Mouse (Mus musculus): ENCODE measurements around the gene Lurap1l.

Gene Lurap1l

DNA sequence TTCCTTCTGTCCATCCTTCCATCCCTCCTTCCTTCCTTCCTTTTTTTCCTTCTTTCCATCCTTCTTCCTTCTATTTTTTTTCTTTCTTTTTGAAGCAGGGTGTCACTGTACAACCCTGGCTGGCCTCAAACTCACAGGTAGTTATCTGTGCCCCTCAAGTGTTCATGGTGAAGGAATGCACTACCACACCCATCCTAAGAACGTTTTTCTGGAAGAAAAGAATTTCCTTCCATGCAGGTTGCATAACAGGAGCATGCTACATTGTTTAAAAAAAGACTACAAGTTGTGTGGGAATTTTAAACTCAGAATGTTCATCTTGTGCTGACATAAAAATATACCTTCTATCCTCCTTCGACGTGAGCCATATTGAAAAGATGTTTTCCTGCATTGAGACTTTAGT is 7.4 kb downstream of the Lurap1l start:
- no peak for DNase-seq (ENCODE audit: low spot score)

DNA sequence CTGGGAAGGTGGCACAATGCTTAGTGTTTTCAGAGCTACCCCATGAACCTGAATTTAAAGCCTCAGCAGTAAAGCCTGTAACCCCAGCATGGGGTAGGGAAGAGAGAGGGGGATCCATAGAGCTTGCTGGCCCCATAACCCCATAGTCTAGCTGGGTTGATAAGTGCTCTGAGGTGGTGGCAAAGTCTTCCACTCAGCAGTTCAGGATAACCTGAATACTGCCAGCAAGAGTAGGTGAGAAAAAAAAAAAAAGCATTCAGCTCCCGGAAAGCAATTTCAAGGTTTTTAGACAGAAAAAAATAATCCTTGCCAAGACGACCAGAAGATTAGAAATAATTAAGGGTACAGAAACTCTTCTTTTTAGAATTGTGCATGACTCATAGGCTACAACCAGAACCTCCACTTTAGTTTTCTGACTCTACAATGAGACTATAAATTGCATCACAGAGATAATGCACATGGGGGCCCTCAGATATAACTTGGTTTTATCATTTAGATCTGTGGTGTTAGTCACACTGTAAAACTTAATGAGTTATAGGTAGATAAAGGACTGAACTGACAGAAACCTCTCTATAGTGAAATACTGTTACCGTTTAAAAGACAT is 8.2 kb downstream of the Lurap1l start:
- no peak for DNase-seq (ENCODE audit: low spot score)

DNA sequence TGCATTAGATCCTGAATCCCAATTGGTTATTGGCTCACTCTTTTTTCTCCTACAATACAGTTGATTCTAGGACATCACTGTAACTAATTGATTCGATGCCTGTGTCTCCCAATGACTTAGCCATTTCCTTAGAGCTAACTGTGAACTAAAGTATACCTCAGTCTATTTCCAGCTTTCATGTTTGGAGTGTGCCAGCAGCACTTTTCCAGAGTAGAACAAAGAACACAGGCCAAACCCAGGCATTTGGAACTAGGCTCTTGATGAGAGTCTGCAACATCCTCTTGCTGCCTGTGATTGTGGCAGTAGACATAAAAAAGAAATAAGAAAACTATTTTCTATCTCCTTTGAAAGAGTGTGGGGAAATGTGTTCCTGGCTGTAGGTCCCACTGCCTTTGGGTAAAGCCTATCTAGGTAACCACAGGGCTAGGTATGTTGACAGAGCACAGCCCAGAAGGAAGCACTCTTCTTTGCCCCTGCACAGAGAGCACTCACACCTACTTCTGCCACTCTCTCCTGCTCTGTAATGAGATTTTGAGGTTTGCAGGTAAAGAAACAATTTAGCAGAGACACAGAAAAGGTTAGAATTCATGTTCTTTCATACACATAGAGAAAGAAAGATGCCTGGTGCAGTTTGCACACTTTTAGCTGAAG is 8.9 kb downstream of the Lurap1l start:
- no peak for DNase-seq (ENCODE audit: low spot score)

DNA sequence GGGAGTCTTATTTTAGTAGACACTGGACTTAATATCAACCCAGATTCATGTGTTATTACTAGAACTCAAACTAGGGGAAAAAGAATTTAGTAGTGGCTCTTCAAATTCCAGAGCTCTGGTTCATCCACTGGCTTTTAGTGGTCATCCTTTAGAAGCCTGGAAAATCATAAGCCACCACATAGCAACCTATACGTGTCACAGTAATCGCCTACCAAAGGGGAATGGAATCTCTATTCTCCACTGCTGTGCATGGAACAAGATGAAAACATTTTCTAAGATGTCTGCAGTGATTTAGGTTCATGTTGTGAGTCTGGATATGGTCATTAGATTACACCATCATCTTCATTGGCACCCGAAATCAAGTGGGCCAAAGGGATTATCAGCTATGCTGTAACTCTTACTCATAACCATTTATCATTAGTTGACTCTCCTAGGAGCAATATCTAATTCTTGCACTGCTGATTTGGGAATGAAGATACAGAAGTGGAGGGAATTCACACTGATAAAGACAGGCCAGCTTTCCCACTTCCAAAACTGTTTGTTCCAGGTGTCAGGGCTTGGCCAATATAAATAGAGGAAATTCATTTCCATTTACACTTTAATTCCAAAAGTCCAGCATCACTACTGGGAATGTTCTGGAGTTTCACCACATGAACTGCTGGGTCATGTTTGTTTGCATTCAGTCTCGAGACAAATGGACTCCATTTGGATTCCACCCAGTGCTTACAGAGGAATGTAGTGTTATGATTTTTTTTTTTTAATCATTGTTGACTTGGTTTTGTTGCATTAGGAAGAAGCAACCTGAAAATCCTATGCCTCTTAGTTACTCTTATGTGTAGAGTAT is 11.4 kb downstream of the Lurap1l start:
- DNase-seq (ENCODE audit: low spot score), result peak; percentile 35

DNA sequence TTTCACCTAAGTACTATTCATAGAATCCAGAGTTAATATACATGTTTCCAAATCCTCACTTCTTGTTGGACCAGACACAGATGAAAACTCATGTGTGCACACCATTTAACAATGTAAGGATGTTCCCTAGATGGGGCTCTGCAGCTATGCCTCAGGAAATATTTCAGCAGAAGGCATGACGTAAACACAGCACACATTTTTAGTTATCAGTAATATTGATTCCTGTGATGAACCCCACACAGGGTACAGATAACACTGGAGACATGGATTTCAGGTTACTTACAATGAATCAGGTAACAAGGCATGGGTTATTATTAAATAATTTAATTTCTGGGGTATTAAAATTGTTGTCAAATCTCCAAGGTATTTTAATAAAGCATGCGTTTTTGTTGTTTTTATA is 12.2 kb downstream of the Lurap1l start:
- DNase-seq (ENCODE audit: low spot score), result no peak

DNA sequence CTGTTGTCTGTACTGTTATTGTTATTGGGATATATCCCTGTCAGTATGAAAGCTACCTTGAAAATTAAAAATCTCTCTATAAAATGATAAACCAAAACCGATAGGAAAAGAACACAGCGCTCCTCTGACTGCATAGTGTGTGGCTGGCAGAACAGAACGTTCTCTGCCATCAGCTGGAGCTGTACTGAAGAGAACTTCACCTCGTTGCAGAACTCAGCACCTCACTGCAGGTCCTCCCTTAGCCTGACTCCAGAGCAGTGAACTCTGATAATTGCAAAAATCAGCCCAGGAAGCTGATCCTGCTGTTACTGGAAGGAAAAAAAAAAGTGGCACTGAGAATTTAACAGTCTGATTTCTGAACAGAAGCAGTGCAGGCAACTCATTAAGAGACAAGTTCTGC is 14.4 kb downstream of the Lurap1l start:
- DNase-seq (ENCODE audit: low spot score), result no peak

DNA sequence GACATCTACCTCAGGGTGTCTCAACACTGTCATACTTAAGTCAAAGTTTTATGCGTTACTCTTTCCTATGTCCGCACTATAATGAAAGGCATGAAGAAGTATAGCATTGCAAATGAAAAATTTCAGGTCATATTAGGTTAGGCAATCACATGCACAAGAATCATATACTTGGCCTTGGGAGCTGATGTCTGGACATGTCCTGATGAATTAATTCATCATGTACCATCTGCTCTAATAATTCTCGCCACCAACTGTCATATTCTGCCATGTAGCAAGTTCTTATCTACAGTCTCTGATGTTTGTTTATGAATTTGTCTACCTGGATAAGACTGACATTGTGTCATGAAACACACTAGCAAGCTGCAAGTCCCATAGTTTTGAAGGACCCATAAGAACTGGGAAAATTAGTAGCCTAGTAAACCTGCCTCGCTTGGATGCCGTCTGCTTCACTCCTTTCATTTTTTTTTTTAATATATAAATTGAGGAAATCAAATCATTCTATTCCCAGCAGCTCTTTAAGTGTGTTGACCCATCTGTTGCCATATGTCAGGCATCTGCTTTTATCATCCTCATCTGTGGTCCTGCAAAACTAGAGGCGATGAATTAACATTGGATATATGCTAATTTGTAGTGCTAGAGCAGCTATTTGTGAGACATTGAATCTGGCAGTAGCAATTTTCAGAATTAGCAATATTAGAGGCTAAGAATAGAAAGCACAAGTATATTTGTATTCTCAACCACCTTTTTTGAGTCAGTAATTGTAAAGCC is 15.5 kb downstream of the Lurap1l start:
- DNase-seq (ENCODE audit: low spot score), result no peak

DNA sequence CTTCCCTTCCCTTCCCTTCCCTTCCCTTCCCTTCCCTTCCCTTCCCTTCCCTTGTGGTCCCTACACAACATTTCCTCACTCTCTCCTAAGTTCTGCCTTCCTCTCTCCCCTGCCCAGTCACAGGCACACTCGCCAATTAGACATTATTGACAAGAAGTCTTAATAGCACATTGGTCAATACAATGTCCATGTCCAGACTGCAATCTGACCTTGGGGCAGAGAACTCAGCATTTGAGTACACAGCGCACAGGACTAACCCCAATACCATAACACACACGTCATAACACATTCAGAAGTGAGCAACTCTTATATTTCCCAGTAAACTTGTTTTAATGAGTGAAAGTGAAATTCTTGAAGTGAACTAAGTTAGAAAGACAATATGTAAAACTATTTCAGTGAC is 24.3 kb downstream of the Lurap1l start:
- no peak for DNase-seq (ENCODE audit: low spot score)

DNA sequence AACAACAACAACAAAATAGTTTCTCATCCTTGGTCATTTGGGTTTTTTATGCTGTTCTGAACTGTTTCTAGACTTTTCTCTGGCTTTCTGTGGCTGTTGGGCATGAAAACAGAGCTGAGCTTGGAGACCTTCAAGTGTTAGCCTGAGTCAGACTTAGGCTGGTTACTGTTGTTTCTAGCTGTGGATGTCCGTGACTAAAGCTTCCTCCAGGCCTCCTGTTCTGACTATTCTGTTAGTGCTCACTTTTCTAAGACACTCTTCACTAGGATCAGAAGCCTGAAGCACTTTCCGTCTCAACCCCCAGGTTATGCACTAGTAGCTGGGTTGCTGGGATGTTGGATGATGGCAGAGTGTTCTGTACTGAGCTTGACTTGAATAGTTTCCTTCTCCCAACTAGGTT is 28.7 kb downstream of the Lurap1l start:
- DNase-seq (ENCODE audit: low spot score), result no peak

DNA sequence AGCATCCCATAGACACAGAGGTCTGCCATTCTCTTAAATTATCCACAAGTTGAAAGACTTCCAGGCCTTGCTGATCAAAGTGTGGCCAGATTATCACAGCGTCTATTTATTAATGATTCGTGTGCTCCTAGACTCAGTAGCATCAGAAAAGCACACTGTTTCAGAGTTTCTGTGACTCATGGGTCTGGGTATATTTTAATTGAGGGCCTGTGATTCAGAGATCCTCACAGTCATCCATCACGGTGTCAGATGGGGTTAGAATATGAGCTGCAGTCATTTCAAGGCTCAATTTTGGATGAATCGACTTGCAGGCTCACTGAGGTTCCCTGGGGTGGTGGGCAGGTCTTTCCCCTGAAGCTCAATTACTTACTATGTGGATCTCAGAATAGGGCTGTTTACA is 30.5 kb downstream of the Lurap1l start:
- no peak for DNase-seq (ENCODE audit: low spot score)

DNA sequence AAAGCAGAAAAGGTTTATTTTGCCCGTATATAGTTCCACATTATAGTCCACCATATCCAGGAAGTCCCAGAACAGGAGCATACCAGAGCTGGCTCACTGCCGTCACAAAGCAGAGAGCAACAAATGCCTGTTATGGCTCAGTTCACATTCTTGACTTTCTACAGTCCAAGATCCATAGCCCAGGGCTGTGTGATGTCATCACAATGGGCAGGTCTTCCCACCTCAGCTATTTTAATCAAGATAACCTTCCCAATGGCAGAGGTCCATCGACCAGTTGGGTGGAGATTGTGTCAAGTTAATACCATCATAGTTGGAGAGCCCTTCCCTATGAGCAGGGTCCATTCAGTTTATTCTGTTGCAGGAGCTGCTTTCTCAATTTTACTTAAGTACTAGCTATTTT is 31.5 kb downstream of the Lurap1l start:
- DNase-seq (ENCODE audit: low spot score), result no peak

DNA sequence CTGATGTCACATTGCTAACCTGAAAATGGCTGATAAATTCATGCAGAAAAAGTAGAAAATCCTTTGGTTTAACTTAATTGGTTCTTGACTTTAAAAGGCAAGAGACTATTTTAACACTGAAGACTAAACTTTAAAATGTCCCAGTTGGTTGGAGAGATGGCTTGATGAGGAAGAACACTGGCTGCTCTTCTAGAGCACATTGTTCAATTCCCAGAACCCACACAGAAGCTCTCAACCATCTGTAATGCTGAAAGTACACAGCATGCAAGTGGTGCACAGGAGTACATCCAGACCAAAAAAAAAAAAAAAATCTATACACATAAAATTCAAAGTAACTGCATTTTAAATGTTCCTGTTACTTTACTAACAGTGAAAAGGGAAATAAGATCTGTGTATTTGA is 34.2 kb downstream of the Lurap1l start:
- no peak for DNase-seq (ENCODE audit: low spot score)

DNA sequence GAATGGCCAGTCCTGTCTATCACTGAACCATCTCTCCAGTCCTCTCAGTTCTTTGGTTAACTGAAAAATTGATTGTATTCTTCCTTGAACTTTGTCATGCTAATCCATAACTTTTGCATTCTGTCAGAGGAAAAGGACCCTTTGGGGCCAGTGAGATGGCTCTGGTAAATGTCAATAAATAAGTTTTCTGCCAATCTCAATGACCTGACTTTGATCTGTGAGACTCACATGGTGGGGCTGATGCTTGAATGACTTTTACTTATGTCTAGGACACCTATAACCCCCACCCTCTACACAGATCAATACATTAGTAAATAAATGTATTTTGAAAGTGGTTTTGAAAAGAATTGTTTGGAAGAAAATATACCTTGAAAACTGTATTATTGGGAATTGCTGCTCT is 38.7 kb downstream of the Lurap1l start:
- DNase-seq (ENCODE audit: low spot score), result no peak

DNA sequence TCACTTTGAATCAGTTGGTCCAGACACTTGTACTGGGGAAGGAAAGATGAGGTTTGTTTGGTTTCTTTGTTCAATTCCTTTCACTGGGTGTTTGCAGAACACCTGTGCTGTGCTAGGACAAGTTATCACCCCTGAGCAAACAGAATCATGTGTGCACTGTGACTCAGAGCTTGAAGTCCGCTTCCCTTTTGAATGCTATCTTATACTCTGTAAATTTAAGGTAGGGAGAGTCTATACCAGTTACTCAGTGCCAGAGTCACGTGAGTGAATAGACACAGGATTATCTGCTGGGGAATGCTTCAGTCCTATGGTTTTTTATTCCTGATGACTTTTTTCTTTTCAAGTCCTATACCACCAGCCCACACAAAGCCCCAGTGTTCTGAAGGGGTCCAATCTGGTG is 39.3 kb downstream of the Lurap1l start:
- DNase-seq (ENCODE audit: low spot score), result no peak

DNA sequence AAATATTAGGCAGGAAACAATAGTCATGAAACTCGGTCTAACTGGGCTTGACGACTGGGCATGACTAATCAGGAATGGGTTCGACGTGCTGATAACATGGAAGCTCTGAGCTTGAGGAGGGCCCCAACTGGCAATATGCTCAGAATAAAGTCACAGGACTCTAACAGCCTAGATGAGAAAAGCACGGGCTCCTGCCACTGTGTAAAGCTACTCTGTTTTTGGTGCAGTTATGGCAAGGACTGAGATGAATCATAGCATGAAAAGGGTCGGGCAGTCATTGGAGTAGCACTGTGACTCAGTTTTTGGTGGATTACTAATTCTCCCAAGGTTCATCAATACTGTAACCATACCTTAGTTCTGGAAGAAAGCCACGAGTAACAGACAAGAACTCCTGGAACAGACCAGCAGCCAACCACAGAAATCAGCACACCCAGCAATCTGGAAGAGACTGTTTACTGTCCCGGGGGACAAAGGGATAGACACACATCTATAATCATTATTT is 39.9 kb downstream of the Lurap1l start:
- DNase-seq (ENCODE audit: low spot score), result peak; percentile 23

DNA sequence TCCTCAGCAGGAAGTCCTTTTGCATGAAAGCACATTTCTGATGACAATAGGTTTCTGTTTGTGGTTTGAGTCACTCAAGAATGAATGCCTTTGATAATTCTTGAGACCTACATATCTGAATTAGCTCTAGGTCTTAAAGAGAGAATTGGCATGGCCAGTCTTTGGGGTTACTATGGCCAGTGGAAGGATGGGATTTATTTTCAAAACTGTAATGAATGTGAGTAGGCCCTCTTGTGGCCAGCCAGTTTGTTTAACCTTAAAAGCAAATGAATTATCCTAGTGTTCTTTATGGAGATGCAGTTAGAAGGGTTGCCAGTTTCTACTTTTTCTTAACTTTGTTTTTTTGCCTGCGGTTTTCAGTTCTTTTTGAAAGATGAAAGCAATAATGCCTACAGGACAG is 42.2 kb downstream of the Lurap1l start:
- peak; percentile 34 for DNase-seq (ENCODE audit: low spot score)

DNA sequence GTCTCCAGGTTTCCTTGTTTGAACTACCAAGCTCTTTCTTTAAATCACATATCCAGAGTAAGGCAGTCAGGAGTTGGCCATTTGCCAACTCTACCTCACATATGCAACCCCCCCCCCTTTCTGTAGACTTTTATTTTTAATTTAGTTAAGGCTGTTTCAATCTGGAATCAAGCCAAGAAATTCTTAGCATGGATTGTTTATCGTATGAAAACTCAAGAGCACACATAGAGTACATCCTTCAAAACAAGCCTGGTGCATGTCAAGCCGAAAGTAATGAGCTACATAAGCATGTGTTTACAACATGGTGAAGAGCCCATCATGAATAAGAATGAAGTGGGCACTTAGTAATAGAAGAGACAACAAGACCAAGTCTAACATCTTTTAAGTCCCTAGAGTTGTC is 45.5 kb downstream of the Lurap1l start:
- DNase-seq (ENCODE audit: low spot score), result no peak

DNA sequence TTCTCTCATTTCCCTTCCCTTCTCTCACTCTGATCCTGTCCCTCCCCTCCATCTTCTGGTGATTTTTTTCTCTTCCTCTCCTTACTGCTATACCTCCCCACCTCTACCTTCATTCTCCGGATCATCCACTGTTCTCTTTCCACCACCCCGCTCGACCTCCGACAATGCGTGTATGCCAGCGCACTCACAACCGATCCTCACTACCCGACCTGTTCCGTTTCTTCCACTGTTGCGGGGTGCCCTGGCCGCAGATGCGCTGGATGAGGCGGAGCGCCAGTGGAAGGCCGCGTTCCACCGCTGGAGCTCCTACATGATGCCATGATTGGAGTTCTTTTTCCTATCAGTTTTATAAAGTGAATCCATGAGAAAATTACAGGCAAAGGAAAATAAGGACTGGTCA is 57.1 kb downstream of the Lurap1l start:
- no peak for DNase-seq (ENCODE audit: low spot score)

DNA sequence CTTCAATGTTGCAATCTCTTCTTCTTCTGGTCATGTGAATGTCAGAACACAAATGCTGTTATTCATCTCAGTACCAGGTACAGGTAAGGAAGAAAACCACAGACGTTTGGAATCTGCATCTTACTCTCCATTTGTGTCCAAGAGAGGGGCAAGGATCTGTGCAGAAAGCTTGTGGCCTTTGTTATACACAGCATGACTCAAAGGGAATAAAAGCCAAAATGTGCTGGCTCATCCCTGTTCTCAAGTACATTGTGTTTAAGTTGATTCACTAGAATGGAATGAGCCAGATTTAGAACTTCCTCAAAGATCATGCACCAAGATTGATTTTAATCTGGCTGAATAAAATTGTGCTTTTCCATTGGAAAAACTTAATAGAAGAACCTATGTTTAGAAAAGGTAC is 61.4 kb downstream of the Lurap1l start:
- DNase-seq (ENCODE audit: low spot score), result peak; percentile 35

DNA sequence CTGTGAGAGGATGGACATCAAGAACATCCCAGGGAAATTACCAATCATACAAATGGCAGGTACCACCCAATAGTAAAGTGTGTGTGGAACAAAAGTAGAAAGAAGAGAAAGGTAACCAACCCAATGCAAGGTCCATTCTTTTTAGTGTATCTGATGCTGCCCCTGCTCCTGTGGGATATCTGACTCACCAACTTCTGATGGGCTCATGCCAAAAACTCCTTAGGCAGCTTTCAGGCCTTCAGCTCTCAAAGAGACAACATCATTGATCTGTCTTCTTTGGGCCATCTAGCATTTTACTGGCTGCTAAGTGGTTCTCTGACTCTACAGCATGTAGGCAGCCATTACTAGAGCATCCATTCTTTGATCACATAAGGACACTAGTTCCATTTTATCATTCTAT is 63.5 kb downstream of the Lurap1l start:
- no peak for DNase-seq (ENCODE audit: low spot score)

DNA sequence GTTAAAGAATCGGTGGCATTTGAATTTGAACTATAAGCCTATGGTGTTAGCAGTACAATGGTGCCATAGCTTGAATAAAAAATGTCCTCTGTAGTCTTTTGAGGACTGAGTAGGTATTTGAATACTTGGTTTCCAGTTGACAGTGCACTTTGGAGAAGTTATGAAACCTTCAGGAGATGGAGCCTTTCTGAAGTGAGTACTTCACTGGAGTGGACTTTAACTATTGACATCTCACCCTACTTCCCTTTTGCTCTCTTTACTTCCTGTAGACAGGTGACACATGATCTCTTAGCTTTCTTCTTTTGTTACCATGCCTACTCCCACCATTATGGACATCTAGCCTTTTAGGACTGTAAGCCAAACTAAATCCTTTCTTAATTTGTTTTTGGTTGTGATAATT is 80.4 kb downstream of the Lurap1l start:
- no peak for DNase-seq (ENCODE audit: low spot score)

DNA sequence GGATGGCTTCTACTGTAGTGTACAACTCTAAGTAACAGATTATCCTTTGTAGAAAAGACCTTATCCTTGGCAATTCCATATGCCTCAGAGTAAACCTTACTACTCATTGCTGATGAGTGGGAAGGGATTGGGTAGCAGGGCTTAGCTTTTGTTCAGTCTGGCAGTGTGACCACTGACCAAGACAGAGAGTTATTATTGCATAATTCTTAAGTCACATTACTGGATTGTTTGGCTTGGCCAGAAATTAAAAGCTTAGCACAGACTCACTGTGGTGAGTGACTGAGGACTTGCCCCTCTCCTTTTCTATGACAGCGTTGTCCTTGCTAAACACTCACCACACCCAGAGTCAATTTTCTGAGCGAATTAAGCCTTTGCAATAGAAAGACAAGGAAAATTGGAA is 93.1 kb downstream of the Lurap1l start:
- DNase-seq (ENCODE audit: low spot score), result peak; percentile 74

All from adipocyte (in vitro differentiated cells).